Mouse (Mus musculus) induced T-regulatory cell, adult 2 months (primary cell): ENCODE measurements around the gene Dcp1a.
A peak's percentile ranks its signal among the peaks of the same experiment; 100 is the strongest.

Source experiments
- DNase-seq: peaks from one replicate; pipeline ENCODE4 v3.0.0-alpha.2; 2012; ENCODE audit warnings: low read depth

Dcp1a gene

GRCm38 (mm10) chr14:30479361-30479948 lies at the start of gene Dcp1a:
Gene Dcp1a, plus strand, starts transcription at chr14:30479535.
- peak; percentile 98 for DNase-seq

DNA sequence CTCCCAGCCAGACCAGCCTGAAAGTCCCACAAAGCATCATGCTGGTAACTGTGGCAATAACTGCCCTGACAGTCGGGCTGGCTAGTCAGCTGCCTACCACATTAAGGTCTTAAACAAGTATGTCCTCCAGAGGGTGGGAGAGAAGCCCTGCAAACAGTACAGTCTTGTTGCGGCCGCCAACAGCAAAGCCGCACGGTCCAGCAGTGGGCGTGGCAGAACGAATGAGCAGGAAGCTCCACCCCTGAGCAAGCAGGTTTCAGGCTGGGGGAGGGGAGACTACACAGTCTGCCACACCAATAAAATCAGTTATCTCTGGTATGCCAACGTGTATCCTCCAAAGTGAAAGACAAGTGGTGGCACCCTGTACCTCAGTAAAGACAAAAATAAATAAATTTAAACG lies 49.7 kb upstream of the Dcp1a start:
- DNase-seq: peak; percentile 24

- DNase-seq: no peak
These were observed 49.3 kb upstream of the Dcp1a start for GRCm38 (mm10) chr14:30430026-30430425.

DNA sequence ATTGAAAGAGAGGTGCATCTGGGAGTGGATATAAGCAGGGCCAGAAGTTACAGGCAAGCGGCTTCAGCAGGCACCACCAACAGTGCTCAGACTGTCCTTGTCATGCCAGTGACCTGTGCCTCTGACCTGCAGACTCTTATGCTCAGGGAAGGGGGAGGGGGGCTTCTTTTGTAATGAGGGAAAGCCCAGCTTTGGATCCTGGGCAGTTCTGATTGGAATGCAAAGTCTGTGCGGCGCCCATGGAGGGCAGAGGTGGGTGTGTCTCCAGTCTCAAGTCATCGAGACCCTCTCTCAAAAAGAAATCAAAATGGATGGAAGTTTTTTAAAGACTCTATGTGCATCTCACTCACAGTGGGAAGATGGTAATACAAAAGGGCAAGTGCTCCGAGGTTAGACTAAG lies 48.9 kb upstream of the Dcp1a start:
- no peak for DNase-seq

DNA sequence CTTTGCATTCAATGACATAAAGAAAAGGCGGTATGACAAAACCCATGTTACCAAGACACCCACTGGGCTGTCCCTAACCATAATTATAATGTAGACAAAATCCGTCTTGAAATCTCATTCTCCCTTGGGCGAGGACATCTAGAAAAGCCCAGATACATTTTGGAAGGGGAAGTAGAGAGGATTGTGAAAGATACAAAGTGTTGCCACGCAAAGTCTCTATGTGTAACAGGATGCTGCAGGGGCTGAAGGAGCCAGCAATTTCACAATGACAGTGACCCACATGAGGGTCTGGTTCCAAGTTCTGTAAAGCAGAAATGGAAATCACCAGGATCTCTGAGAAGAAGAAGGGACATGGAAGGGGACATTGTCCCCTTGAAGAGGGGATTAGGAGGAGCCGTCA lies 44.0 kb upstream of the Dcp1a start:
- no peak for DNase-seq

- no peak for DNase-seq
These were observed 39.4 kb upstream of the Dcp1a start for GRCm38 (mm10) chr14:30439915-30440314.

DNA sequence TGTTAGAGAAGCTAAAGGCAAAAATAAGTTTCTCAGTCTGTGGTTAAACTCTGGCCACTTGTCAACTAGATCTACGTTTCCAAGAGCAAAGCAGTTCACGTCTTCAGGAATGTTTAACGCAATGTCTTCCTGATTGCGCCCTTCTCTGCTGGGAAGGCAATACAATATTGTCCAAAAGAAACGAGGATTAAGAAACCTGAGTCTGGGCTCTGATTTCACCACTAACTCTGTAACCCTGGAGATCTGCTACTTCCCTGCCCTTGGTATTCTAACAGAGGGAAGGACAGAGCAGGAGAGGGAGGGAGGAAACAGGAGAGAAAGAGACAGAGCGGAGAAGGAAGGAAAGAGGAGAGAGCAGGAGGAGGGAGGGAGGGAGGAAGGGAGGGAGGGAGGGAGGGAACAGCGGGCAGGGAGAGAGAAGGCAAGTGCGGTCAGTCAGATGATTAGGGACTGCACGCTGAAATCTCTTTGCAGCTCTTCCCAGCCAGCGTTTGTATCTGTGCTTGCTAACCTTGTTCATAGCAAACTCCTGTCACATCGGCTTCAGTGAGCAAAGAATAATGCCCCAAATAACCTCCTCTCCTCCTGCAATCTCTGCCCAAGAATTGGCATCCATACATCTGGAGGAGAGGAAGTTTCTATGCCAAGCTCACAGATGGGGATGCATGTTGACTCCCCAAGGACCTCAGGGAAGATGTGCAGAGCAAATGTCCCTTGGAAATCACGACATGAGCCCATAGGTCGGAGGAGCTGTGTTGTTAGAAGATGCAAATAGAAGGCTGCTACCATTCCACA lies 23.3 kb upstream of the Dcp1a start:
- no peak for DNase-seq

GRCm38 (mm10) chr14:30457436-30457835 lies 21.9 kb upstream of the Dcp1a start:
- no peak for DNase-seq

- no peak for DNase-seq
These were observed 21.4 kb upstream of the Dcp1a start for GRCm38 (mm10) chr14:30457897-30458296.

- DNase-seq: no peak
These were observed 20.5 kb upstream of the Dcp1a start for GRCm38 (mm10) chr14:30458820-30459219.

- DNase-seq: peak; percentile 84
These were observed 19.3 kb upstream of the Dcp1a start for GRCm38 (mm10) chr14:30459891-30460523.

- DNase-seq: no peak
These were observed 16.0 kb upstream of the Dcp1a start for GRCm38 (mm10) chr14:30463312-30463711.

- DNase-seq: no peak
These were observed 5.7 kb upstream of the Dcp1a start for GRCm38 (mm10) chr14:30473605-30474004.

DNA sequence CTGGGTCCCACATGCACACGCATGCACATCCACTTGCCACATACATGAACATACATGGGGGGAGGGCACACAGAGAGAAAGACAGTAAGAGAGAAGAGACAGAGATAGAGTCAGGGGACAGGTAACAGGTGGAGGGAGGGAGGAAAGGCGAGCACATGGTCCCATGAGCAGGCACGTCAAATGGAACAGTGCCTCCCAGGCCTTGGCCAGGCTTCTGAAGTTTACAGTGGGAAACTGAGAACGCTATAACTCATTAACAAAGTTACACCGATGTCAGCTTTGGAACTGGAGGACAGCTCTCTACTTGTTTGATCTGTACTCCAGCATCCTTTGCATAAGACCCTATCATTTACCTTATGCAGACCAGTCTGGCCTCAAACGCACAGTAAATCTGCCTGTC lies 4.9 kb upstream of the Dcp1a start:
- DNase-seq: no peak

- DNase-seq: no peak
These were observed 12.0 kb downstream of the Dcp1a start, which contains the start of gene Cacna1d for GRCm38 (mm10) chr14:30491342-30491741. Gene Cacna1d, minus strand, starts transcription at chr14:30491455.

- no peak for DNase-seq
These were observed 13.9 kb downstream of the Dcp1a start for GRCm38 (mm10) chr14:30493276-30493675.

DNA sequence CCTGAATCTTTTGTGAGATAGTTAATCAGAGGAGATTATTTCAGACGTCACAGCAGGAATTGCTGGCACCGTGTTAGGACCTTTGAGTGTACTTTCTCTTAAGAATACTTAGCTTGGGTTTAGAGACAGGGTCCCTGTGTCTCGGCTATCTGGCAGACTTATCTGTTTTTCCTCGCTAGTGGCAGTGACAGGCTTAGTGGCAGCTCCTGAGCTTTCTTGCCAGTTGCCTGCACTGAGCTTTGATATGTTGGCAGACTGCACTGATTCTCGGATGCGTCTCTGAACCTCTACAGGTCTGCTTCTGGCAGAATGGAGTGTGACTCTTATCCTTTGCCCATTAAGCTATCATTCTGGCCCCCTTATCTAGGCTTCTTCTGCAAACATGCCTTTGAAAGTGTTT lies 15.7 kb downstream of the Dcp1a start:
- no peak for DNase-seq

- DNase-seq: no peak
These were observed 18.9 kb downstream of the Dcp1a start for GRCm38 (mm10) chr14:30498202-30498601.

DNA sequence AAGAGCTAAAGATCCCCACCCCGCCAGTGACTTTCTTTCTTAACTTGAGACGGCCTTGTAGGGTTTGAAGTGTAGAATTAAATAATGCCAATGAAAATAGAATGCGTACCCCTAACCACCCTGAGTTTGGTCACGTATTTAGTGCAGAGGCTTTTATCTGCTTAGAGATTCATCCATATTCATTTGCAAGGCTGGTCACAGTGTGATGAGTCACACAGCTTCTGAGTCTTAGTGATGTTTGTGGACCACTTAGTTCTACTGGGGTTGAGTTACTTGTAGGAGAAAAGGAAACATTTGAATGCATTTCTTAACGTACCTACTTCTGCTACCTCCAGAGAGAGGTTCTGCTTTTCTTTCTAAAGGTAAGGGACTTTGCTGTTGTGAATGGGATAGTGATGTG lies 25.7 kb downstream of the Dcp1a start:
- no peak for DNase-seq

DNA sequence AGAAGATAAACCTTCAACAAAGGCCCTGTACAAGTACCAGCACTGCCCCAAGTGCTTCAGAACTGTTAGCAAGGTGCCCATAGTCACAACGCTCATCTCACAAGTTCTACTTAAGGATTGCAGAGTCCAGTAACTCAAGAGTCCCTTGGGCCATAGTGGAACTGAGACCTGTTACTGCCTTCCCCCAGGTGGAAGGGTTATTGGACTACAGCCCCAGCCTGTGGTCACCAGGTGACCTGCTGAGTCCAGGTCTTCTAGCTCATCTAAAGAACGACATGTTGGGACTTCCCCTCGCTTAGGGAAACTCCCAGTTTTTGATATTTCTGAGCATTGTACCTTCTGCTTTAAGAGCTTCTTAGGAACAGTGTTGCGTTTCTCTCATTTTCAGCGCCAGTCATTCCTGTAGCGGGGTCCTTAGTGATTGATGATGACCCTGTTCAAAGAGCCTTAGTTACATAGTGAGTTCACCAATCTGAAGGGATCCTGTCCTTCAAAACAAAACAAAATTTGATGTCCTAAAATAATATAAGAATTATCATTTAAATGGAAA lies 31.0 kb downstream of the Dcp1a start:
- no peak for DNase-seq

- no peak for DNase-seq
These were observed 33.6 kb downstream of the Dcp1a start for GRCm38 (mm10) chr14:30512896-30513295.

DNA sequence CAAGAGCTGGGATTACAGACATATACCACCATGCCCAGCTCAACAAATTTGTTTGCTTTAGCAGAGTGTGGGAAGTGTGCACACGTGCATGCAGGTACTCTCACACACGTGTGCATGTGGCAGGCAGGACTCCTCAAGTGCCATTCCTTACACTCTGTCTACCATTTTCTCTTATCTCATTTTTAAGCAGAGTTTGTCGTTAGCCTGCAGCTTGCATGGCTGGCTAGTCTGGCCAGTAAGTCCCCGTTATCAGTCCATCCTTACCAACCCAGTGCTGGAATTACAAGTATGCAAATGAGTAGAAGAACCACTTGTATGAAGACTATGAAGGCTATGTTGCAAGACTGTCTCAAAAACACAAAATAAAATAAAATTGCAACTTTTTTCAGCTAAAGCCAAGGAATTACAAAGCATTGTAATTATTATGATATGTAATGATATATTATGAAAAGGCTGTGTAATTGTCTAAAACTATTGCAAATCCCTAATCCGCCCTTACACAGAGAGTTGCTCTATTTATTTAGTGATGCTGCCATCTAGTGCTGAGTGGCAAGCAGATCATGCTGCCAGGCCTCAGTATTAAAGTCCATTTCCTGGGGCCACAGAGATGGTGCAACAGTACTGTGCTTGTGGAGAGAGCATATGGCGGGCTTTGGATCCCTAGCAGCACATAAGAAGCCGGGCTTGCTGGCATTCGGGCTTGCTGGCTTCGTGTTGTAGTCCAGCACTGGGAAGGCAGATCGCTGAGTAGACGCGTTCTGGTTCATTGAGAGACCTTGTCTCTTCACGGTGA lies 36.8 kb downstream of the Dcp1a start:
- DNase-seq: peak; percentile 32
